Mouse (Mus musculus) stomach, postnatal 0 days (tissue): ENCODE data around the gene Pcgf1. TPM values are rescaled to one million over a fixed set of nuclear protein-coding genes. Genes with fewer than 3 reads are reported as not detected.

ENCODE experiments used
- ATAC-seq: fragments of 200-750 bp; cut with Nextera tagmentation; 2 replicates; pipeline ENCODE4 v1.8.0; 2017; ENCODE audit not compliant: low FRiP score, low TSS enrichment
- DNase-seq: peaks from one replicate; pipeline ENCODE4 v3.0.0-alpha.2; 2016; ENCODE audit warnings: low spot score
- H3K27ac ChIP-seq: fragments of 300-500 bp; sonication (generic); replicated peaks from 2 replicates; pipeline ENCODE4 v1.5.1; 2014; ENCODE audit warnings: mild to moderate bottlenecking, control low read depth
- H3K27me3 ChIP-seq: fragments of 300-500 bp; sonication (generic); 2 replicates; pipeline ENCODE4 v1.6.1; 2014; ENCODE audit warnings: low read length; ENCODE audit not compliant: control insufficient read depth, insufficient read depth
- H3K36me3 ChIP-seq: fragments of 300-500 bp; sonication (generic); 2 replicates; pipeline ENCODE4 v1.6.1; 2014; ENCODE audit warnings: low read length, mixed read lengths; ENCODE audit not compliant: control insufficient read depth, insufficient read depth
- H3K4me1 ChIP-seq: fragments of 300-500 bp; sonication (generic); replicated peaks from 2 replicates; pipeline ENCODE4 v1.6.1; 2014; ENCODE audit warnings: antibody characterized with exemption; ENCODE audit not compliant: control insufficient read depth, insufficient read depth
- H3K4me2 ChIP-seq: fragments of 300-500 bp; sonication (generic); replicated peaks from 2 replicates; pipeline ENCODE4 v1.6.1; 2014; ENCODE audit warnings: low read depth, mild to moderate bottlenecking, control low read depth, moderate library complexity
- H3K4me3 ChIP-seq: fragments of 300-500 bp; sonication (generic); 2 replicates; pipeline ENCODE4 v1.5.1; 2014; ENCODE audit warnings: low read depth, low read length, control low read depth
- H3K9ac ChIP-seq: fragments of 300-500 bp; sonication (generic); 2 replicates; pipeline ENCODE4 v1.6.1; 2014; ENCODE audit warnings: mild to moderate bottlenecking, low read length, control low read depth, mixed read lengths
- H3K9me3 ChIP-seq: fragments of 300-500 bp; sonication (generic); 2 replicates; pipeline ENCODE4 v1.6.1; 2016; ENCODE audit warnings: low read length; ENCODE audit not compliant: control insufficient read depth
- CTCF ChIP-seq: IDR thresholded peaks from 2 replicates; pipeline ENCODE4 v1.5.1; 2016; ENCODE audit warnings: antibody characterized with exemption, low read depth, mild to moderate bottlenecking, moderate library complexity
- EP300 ChIP-seq: optimal IDR thresholded peaks from 2 replicates; pipeline ENCODE3; 2016; ENCODE audit warnings: antibody characterized with exemption
- WGBS: fragments of 180-500 bp; shearing (Covaris S2); extraction: QIAGEN DNeasy Blood & Tissue Kit; methylation state at CpG from one replicate; pipeline ENCODE4 v1.1.7; 2014; 5-methylcytosine and 5-hydroxymethylcytosine counted together
- polyA plus RNA-seq: library from polyadenylated mRNA; unstranded; fragments of >200 nt; fragmentation: Nextera tagmentation; extraction: Ambion mirVana; gene quantifications from 2 replicates; pipeline ENCODE4 v1.2.1, GENCODE M21; 2015

The Pcgf1 gene
- polyA plus RNA-seq, 1 experiment from 2014 or later, result 14.0 TPM

- H3K4me3 ChIP-seq, result no peak overlapping the region
- no peaks in the 10 kb centered on the region for H3K9me3 ChIP-seq
- ATAC-seq (no peak), DNase-seq (no peak)
- WGBS, result 44% methylated on average over 6 of the region's 6 CpGs
- H3K4me2 ChIP-seq, result no peak overlapping the region
- TF ChIP-seq CTCF (no peak), EP300 (no peak)
- H3K36me3 ChIP-seq, result no peaks in the 10 kb centered on the region
- H3K9ac ChIP-seq, result no peak overlapping the region
- H3K4me1 ChIP-seq, result no peaks in the 10 kb centered on the region
- no peak overlapping the region for H3K27ac ChIP-seq
- peaks cover 28% of the 10 kb centered on the region for H3K27me3 ChIP-seq
These were observed 11.2 kb upstream of the Pcgf1 start for GRCm38 (mm10) chr6:83066441-83066840.

GRCm38 (mm10) chr6:83068221-83068620 lies 9.4 kb upstream of the Pcgf1 start:
- Histone ChIP-seq H3K9me3 (no peaks in the 10 kb centered on the region), H3K9ac (no peak overlapping the region), H3K27ac (no peak overlapping the region), H3K4me1 (no peaks in the 10 kb centered on the region), H3K36me3 (no peaks in the 10 kb centered on the region), H3K4me3 (peak overlapping the region; percentile 28), H3K4me2 (no peak overlapping the region), H3K27me3 (peaks cover 40% of the 10 kb centered on the region)
- TF ChIP-seq CTCF (no peak), EP300 (no peak)
- DNase-seq (no peak), ATAC-seq (no peak)
- WGBS, result 16% methylated on average over 8 of the region's 8 CpGs

- ATAC-seq (peak; percentile 24; the same call in 1 of the 2 replicates), DNase-seq (peak; percentile 41)
- H3K4me1 ChIP-seq, result no peaks in the 10 kb centered on the region
- H3K4me2 ChIP-seq, result peak overlapping the region; percentile 49
- 1% methylated on average over 81 of the region's 81 CpGs for WGBS
- peak overlapping the region; percentile 28 for H3K4me3 ChIP-seq
- TF ChIP-seq EP300, result no peak
- TF ChIP-seq CTCF, result 0 out of 2 replicates have a peak, but pooled peaks have one; percentile 25
- H3K9ac ChIP-seq, result no peak overlapping the region
- no peaks in the 10 kb centered on the region for H3K9me3 ChIP-seq
- peaks cover 44% of the 10 kb centered on the region for H3K27me3 ChIP-seq
- H3K36me3 ChIP-seq, result no peaks in the 10 kb centered on the region
- H3K27ac ChIP-seq, result no peak overlapping the region
These were observed 8.8 kb upstream of the Pcgf1 start for GRCm38 (mm10) chr6:83068706-83069487.

GRCm38 (mm10) chr6:83069488-83070246 lies 8.0 kb upstream of the Pcgf1 start:
- H3K27ac ChIP-seq, result no peak overlapping the region
- peak overlapping the region; percentile 18 for H3K4me3 ChIP-seq
- no peaks in the 10 kb centered on the region for H3K9me3 ChIP-seq
- 3% methylated on average over 59 of the region's 69 CpGs for WGBS
- ATAC-seq (0 out of 2 replicates have a peak, but pooled peaks have one; percentile 22), DNase-seq (no peak)
- H3K4me2 ChIP-seq, result peak overlapping the region; percentile 49; the same call in 1 of the 2 replicates
- H3K27me3 ChIP-seq, result peaks cover 46% of the 10 kb centered on the region
- TF ChIP-seq CTCF (no peak), EP300 (no peak)
- no peaks in the 10 kb centered on the region for H3K36me3 ChIP-seq
- no peak overlapping the region for H3K9ac ChIP-seq
- no peaks in the 10 kb centered on the region for H3K4me1 ChIP-seq

- Histone ChIP-seq H3K27ac (no peak within 1 kb of the TSS), H3K4me3 (peak within 1 kb of the TSS; percentile 28), H3K36me3 (no peaks in the 10 kb centered on the region), H3K4me1 (no peaks in the 10 kb centered on the region), H3K27me3 (peaks cover 46% of the 10 kb centered on the region), H3K9ac (no peak within 1 kb of the TSS), H3K4me2 (peak within 1 kb of the TSS; percentile 49), H3K9me3 (no peaks in the 10 kb centered on the region)
- ATAC-seq (no peak), DNase-seq (no peak)
- TF ChIP-seq EP300 (no peak), CTCF (no peak)
- under 1% methylated on average over 10 of the region's 10 CpGs for WGBS
These were observed 7.6 kb upstream of the Pcgf1 start, which contains the start of gene Tlx2 for GRCm38 (mm10) chr6:83070247-83070310. Gene Tlx2 (minus strand): TSS chr6:83070293.
